Mouse (Mus musculus) myocyte (in vitro differentiated cells): ENCODE results near the gene Mks1. TPM values are rescaled to one million over a fixed set of nuclear protein-coding genes. Genes with fewer than 3 reads are reported as not detected.

ENCODE experiments used
- H3K27me3 ChIP-seq: one replicate; pipeline ENCODE4 v1.6.1; 2011; ENCODE audit not compliant: control insufficient read depth, insufficient read depth, insufficient read length
- H3K36me3 ChIP-seq: one replicate; pipeline ENCODE4 v1.6.1; 2011; ENCODE audit not compliant: control insufficient read depth, insufficient read depth
- H3K4me2 ChIP-seq: one replicate; pipeline ENCODE4 v1.6.1; 2011; ENCODE audit warnings: low read depth, control low read depth
- H3K4me3 ChIP-seq: one replicate; pipeline ENCODE4 v1.5.1; 2011; ENCODE audit warnings: mild to moderate bottlenecking, control low read depth, moderate library complexity
- H3K79me2 ChIP-seq: one replicate; pipeline ENCODE4 v1.6.1; 2011; ENCODE audit not compliant: control insufficient read depth, insufficient read depth
- H3ac ChIP-seq: one replicate; pipeline ENCODE4 v1.6.1; 2011; ENCODE audit not compliant: control insufficient read depth, insufficient read length
- CEBPB ChIP-seq: IDR thresholded peaks from 2 replicates; pipeline ENCODE4 v1.6.1; 2011; ENCODE audit warnings: mild to moderate bottlenecking, moderate library complexity; ENCODE audit not compliant: poor library complexity, insufficient read depth, severe bottlenecking
- E2F4 ChIP-seq: IDR thresholded peaks from one replicate; pipeline ENCODE4 v1.6.1; 2011; ENCODE audit warnings: mild to moderate bottlenecking, control low read depth, moderate library complexity; ENCODE audit not compliant: insufficient read depth
- MAX ChIP-seq: IDR thresholded peaks from one replicate; pipeline ENCODE4 v1.6.1; 2011; ENCODE audit warnings: low read depth, mild to moderate bottlenecking, control low read depth
- MYOD1 ChIP-seq, 3 experiments: IDR thresholded peaks; one replicate each; pipeline ENCODE4 v1.6.1; 2011; ENCODE audit warnings: control low read depth in 2 of 3, low read depth in 2 of 3, mild to moderate bottlenecking in 2 of 3, moderate library complexity in 1 of 3; ENCODE audit not compliant: insufficient read length in 2 of 3, control insufficient read depth in 1 of 3
- MYOG ChIP-seq, 3 experiments: IDR thresholded peaks; one replicate each; pipeline ENCODE4 v1.6.1; 2011; ENCODE audit warnings: control low read depth in 2 of 3, low read depth in 2 of 3, mild to moderate bottlenecking in 2 of 3; ENCODE audit not compliant: insufficient read length in 2 of 3, control insufficient read depth in 1 of 3, insufficient read depth in 1 of 3
- POLR2A ChIP-seq: IDR thresholded peaks from one replicate; pipeline ENCODE4 v1.6.1; 2011; ENCODE audit warnings: low read depth, mild to moderate bottlenecking, control low read depth, moderate library complexity; ENCODE audit not compliant: insufficient read length
- POLR2AphosphoS2 ChIP-seq: IDR thresholded peaks from one replicate; pipeline ENCODE4 v1.6.1; 2011; ENCODE audit warnings: low read depth, control low read depth; ENCODE audit not compliant: insufficient read length
- REST ChIP-seq: IDR thresholded peaks from one replicate; pipeline ENCODE4 v1.6.1; 2011; ENCODE audit warnings: mild to moderate bottlenecking, control low read depth, moderate library complexity; ENCODE audit not compliant: insufficient read depth, insufficient read length
- SRF ChIP-seq: IDR thresholded peaks from one replicate; pipeline ENCODE4 v1.6.1; 2011; ENCODE audit warnings: low read depth; ENCODE audit not compliant: control insufficient read depth, insufficient read length
- TCF12 ChIP-seq: IDR thresholded peaks from one replicate; pipeline ENCODE4 v1.6.1; 2011; ENCODE audit warnings: mild to moderate bottlenecking, control low read depth; ENCODE audit not compliant: poor library complexity, insufficient read depth, severe bottlenecking
- TCF3 ChIP-seq: IDR thresholded peaks from one replicate; pipeline ENCODE4 v1.6.1; 2011; ENCODE audit warnings: low read depth, control low read depth; ENCODE audit not compliant: insufficient read length
- USF1 ChIP-seq: IDR thresholded peaks from one replicate; pipeline ENCODE4 v1.6.1; 2011; ENCODE audit warnings: low read depth, mild to moderate bottlenecking, control low read depth, moderate library complexity
- polyA plus RNA-seq: library from polyadenylated mRNA; unstranded; fragments of >200 nt; fragmentation: generic; extraction: Trizol; gene quantifications from one replicate; pipeline ENCODE4 v1.2.1, GENCODE M21; 2012; ENCODE audit warnings: missing spikeins

Mks1 gene
- 6.6 TPM for polyA plus RNA-seq

- no peaks in the 10 kb centered on the region for H3K79me2 ChIP-seq
- H3ac ChIP-seq = no peak within 1 kb of the TSS
- no peaks in the 10 kb centered on the region for H3K36me3 ChIP-seq
- peak within 1 kb of the TSS; percentile 94 for H3K4me2 ChIP-seq
- peak within 1 kb of the TSS; percentile 47 for H3K4me3 ChIP-seq
- TF ChIP-seq E2F4 (no peak), MYOD1 (IDR thresholded peaks at IDR 0.05; ENCODE audit: control insufficient read depth in 1 of 3, insufficient read length in 2 of 3, low read depth in 2 of 3) (peak in 2 of 3 experiments; percentile 93 to 94), TCF12 (no peak), REST (no peak), POLR2A (peak; percentile 94), USF1 (no peak), POLR2AphosphoS2 (peak; percentile 81), TCF3 (peak; percentile 41), MAX (no peak), MYOG (IDR thresholded peaks at IDR 0.05; ENCODE audit: control insufficient read depth in 1 of 3, insufficient read depth in 1 of 3, insufficient read length in 2 of 3, low read depth in 2 of 3) (peak; percentile 50 to 98 (median 96)), CEBPB (no peak), SRF (peak; percentile 39)
- H3K27me3 ChIP-seq = no peaks in the 10 kb centered on the region
Observed at GRCm38 (mm10) chr11:87852690-87853596, at the start of gene Mks1. Gene Mks1 (plus strand): TSS chr11:87853215.

- Histone ChIP-seq H3K4me3 (no peak overlapping the region), H3K27me3 (peaks cover 42% of the 10 kb centered on the region), H3K4me2 (no peak overlapping the region), H3K79me2 (no peaks in the 10 kb centered on the region), H3ac (no peak overlapping the region), H3K36me3 (no peaks in the 10 kb centered on the region)
- TF ChIP-seq MYOD1 (IDR thresholded peaks at IDR 0.05; ENCODE audit: control insufficient read depth in 1 of 3, insufficient read length in 2 of 3, low read depth in 2 of 3) (no peak), REST (no peak), USF1 (no peak), TCF3 (no peak), MAX (no peak), E2F4 (no peak), POLR2AphosphoS2 (no peak)
Observed at GRCm38 (mm10) chr11:87805448-87805847, 47.6 kb upstream of the Mks1 start.

- TF ChIP-seq POLR2A (no peak), MYOD1 (IDR thresholded peaks at IDR 0.05; ENCODE audit: control insufficient read depth in 1 of 3, insufficient read length in 2 of 3, low read depth in 2 of 3) (no peak), POLR2AphosphoS2 (no peak), MAX (no peak), TCF3 (no peak), E2F4 (no peak), SRF (no peak)
Observed at GRCm38 (mm10) chr11:87807433-87807832, 45.6 kb upstream of the Mks1 start.

GRCm38 (mm10) chr11:87808236-87808635 lies 44.8 kb upstream of the Mks1 start:
- Histone ChIP-seq H3ac (no peak overlapping the region), H3K4me3 (no peak overlapping the region), H3K36me3 (no peaks in the 10 kb centered on the region), H3K27me3 (peaks cover 54% of the 10 kb centered on the region), H3K4me2 (no peak overlapping the region), H3K79me2 (no peaks in the 10 kb centered on the region)
- TF ChIP-seq REST = no peak
- no peak for TF ChIP-seq MYOD1 (IDR thresholded peaks at IDR 0.05; ENCODE audit: control insufficient read depth in 1 of 3, insufficient read length in 2 of 3, low read depth in 2 of 3)
- no peak for TF ChIP-seq USF1
- TF ChIP-seq TCF12 = no peak
- TF ChIP-seq TCF3 = no peak
- TF ChIP-seq MYOG (IDR thresholded peaks at IDR 0.05; ENCODE audit: control insufficient read depth in 1 of 3, insufficient read depth in 1 of 3, insufficient read length in 2 of 3, low read depth in 2 of 3) = no peak
- TF ChIP-seq CEBPB = no peak
- TF ChIP-seq POLR2AphosphoS2 = no peak
- no peak for TF ChIP-seq MAX
- TF ChIP-seq POLR2A = no peak
- TF ChIP-seq E2F4 = no peak
- TF ChIP-seq SRF = no peak

More at GRCm38 (mm10) chr11:87807433-87807832, 45.6 kb upstream of the Mks1 start:
- Histone ChIP-seq H3K79me2 (no peaks in the 10 kb centered on the region), H3K27me3 (peaks cover 54% of the 10 kb centered on the region), H3K4me3 (no peak overlapping the region), H3K4me2 (no peak overlapping the region), H3K36me3 (no peaks in the 10 kb centered on the region), H3ac (no peak overlapping the region)
